Mouse (Mus musculus) cerebellum, adult 2 months (tissue): Measurements from ENCODE around the gene Gda.

Source experiments
- CTCF ChIP-seq: fragments of 200-500 bp; IDR thresholded peaks from 2 replicates; pipeline ENCODE4 v1.5.1; 2011; ENCODE audit warnings: low read depth, mild to moderate bottlenecking, control low read depth, low read length, moderate library complexity, borderline replicate concordance; ENCODE audit not compliant: insufficient read depth
- POLR2A ChIP-seq: fragments of 200-500 bp; IDR thresholded peaks from 2 replicates; pipeline ENCODE4 v1.6.1; 2011; ENCODE audit warnings: low read length, control low read depth, borderline replicate concordance; ENCODE audit not compliant: insufficient read depth

- no peak for TF ChIP-seq CTCF
- TF ChIP-seq POLR2A, result no peak
These were observed 126.6 kb downstream of the Gda start for GRCm38 (mm10) chr19:21346646-21347045.
